Mouse (Mus musculus): Measurements from ENCODE around the gene Gnaz.

DNA sequence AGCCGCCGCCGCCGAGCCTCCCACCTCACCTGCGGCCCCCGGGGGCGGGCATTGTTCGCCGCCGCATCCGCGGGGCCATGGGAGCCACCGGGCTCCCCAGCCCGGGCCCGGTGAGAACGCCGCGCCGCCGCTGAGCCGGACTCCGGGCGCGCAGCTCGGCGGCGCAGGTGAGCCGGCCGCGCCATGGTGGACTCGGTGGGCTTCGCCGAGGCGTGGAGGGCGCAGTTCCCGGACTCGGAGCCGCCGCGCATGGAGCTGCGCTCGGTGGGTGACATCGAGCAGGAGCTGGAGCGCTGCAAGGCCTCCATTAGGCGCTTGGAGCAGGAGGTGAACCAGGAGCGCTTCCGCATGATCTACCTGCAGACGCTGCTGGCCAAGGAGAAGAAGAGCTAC is 93.9 kb downstream of the Gnaz start:
- TF ChIP-seq CTCF (IDR thresholded peaks at IDR 0.05; ENCODE audit: low read depth, low read length) (no peak), GATA1 (IDR thresholded peaks at IDR 0.05; ENCODE audit: borderline replicate concordance, low read length) (no peak), TAL1 (conservative IDR thresholded peaks at IDR 0.05; ENCODE audit: low read depth, low read length) (no peak), GATA2 (IDR thresholded peaks at IDR 0.05; ENCODE audit: borderline replicate concordance, low read depth, low read length) (no peak), POLR2AphosphoS5 (IDR thresholded peaks at IDR 0.05; ENCODE audit: insufficient replicate concordance, low read depth, low read length) (no peak)
